Mouse (Mus musculus): ENCODE results near the gene Pigr. TPM values are rescaled to one million over a fixed set of nuclear protein-coding genes. Genes with fewer than 3 reads are reported as not detected.

Pigr gene
- polyA plus RNA-seq, 1 experiment from 2014 or later, result 0.15 TPM

GRCm38 (mm10) chr1:130802976-130803375 lies 23.5 kb upstream of the Pigr start:
- Histone ChIP-seq H3K27me3 (no peaks in the 10 kb centered on the region), H3K4me1 (no peaks in the 10 kb centered on the region), H3K27ac (no peak overlapping the region), H3K4me2 (no peak overlapping the region), H3K36me3 (no peaks in the 10 kb centered on the region), H3K9me3 (no peaks in the 10 kb centered on the region), H3K4me3 (no peak overlapping the region), H3K9ac (no peak overlapping the region)
- no peak for ATAC-seq (ENCODE audit: insufficient number of reproducible peaks, low FRiP score, low TSS enrichment, low read depth)
- WGBS, result 45% methylated on average over 6 of the region's 6 CpGs

GRCm38 (mm10) chr1:130804279-130804678 lies 22.2 kb upstream of the Pigr start:
- WGBS, result 65% methylated on average over 6 of the region's 6 CpGs
- H3K9ac ChIP-seq, result no peak overlapping the region
- no peak overlapping the region for H3K4me2 ChIP-seq
- no peak overlapping the region for H3K4me3 ChIP-seq
- H3K27me3 ChIP-seq, result no peaks in the 10 kb centered on the region
- no peak for ATAC-seq (ENCODE audit: insufficient number of reproducible peaks, low FRiP score, low TSS enrichment, low read depth)
- no peaks in the 10 kb centered on the region for H3K9me3 ChIP-seq
- H3K36me3 ChIP-seq, result no peaks in the 10 kb centered on the region
- H3K27ac ChIP-seq, result no peak overlapping the region
- no peaks in the 10 kb centered on the region for H3K4me1 ChIP-seq

- WGBS, result 82% methylated on average over 3 of the region's 3 CpGs
Measured at GRCm38 (mm10) chr1:130810906-130811305, 15.6 kb upstream of the Pigr start.

GRCm38 (mm10) chr1:130811316-130811715 lies 15.2 kb upstream of the Pigr start:
- H3K4me3 ChIP-seq, result no peak overlapping the region
- H3K36me3 ChIP-seq, result no peaks in the 10 kb centered on the region
- H3K4me2 ChIP-seq, result no peak overlapping the region
- H3K27me3 ChIP-seq, result no peaks in the 10 kb centered on the region
- H3K9me3 ChIP-seq, result no peaks in the 10 kb centered on the region
- H3K4me1 ChIP-seq, result no peaks in the 10 kb centered on the region
- H3K27ac ChIP-seq, result no peak overlapping the region
- 72% methylated on average over 17 of the region's 17 CpGs for WGBS
- H3K9ac ChIP-seq, result no peak overlapping the region
- ATAC-seq (ENCODE audit: insufficient number of reproducible peaks, low FRiP score, low TSS enrichment, low read depth), result no peak

More at GRCm38 (mm10) chr1:130810906-130811305, 15.6 kb upstream of the Pigr start:
- no peak for ATAC-seq (ENCODE audit: insufficient number of reproducible peaks, low FRiP score, low TSS enrichment, low read depth)
- no peaks in the 10 kb centered on the region for H3K9me3 ChIP-seq
- H3K9ac ChIP-seq, result no peak overlapping the region
- H3K4me3 ChIP-seq, result no peak overlapping the region
- H3K4me1 ChIP-seq, result no peaks in the 10 kb centered on the region
- H3K4me2 ChIP-seq, result no peak overlapping the region
- H3K36me3 ChIP-seq, result no peaks in the 10 kb centered on the region
- no peak overlapping the region for H3K27ac ChIP-seq
- no peaks in the 10 kb centered on the region for H3K27me3 ChIP-seq

GRCm38 (mm10) chr1:130819737-130820136 lies 6.7 kb upstream of the Pigr start:
- Histone ChIP-seq H3K36me3 (no peaks in the 10 kb centered on the region), H3K4me1 (no peaks in the 10 kb centered on the region), H3K4me2 (no peak overlapping the region), H3K9me3 (no peaks in the 10 kb centered on the region), H3K27me3 (no peaks in the 10 kb centered on the region), H3K9ac (no peak overlapping the region), H3K4me3 (no peak overlapping the region), H3K27ac (no peak overlapping the region)
- WGBS, result 62% methylated on average over 1 of the region's 1 CpGs
- no peak for ATAC-seq (ENCODE audit: insufficient number of reproducible peaks, low FRiP score, low TSS enrichment, low read depth)

GRCm38 (mm10) chr1:130820316-130821148 lies 6.0 kb upstream of the Pigr start:
- Histone ChIP-seq H3K9ac (no peak overlapping the region), H3K9me3 (no peaks in the 10 kb centered on the region), H3K36me3 (no peaks in the 10 kb centered on the region), H3K27me3 (no peaks in the 10 kb centered on the region), H3K4me3 (no peak overlapping the region), H3K27ac (no peak overlapping the region), H3K4me1 (no peaks in the 10 kb centered on the region), H3K4me2 (no peak overlapping the region)
- WGBS, result 69% methylated on average over 7 of the region's 7 CpGs
- ATAC-seq (ENCODE audit: insufficient number of reproducible peaks, low FRiP score, low TSS enrichment, low read depth), result no peak

- WGBS, result 82% methylated on average over 2 of the region's 2 CpGs
- Histone ChIP-seq H3K4me3 (no peak overlapping the region), H3K36me3 (no peaks in the 10 kb centered on the region), H3K9me3 (no peaks in the 10 kb centered on the region), H3K9ac (no peak overlapping the region), H3K4me2 (no peak overlapping the region), H3K27me3 (no peaks in the 10 kb centered on the region), H3K27ac (no peak overlapping the region), H3K4me1 (no peaks in the 10 kb centered on the region)
- no peak for ATAC-seq (ENCODE audit: insufficient number of reproducible peaks, low FRiP score, low TSS enrichment, low read depth)
Measured at GRCm38 (mm10) chr1:130821149-130821471, 5.4 kb upstream of the Pigr start.

- Histone ChIP-seq H3K36me3 (no peaks in the 10 kb centered on the region), H3K4me1 (no peaks in the 10 kb centered on the region), H3K9me3 (no peaks in the 10 kb centered on the region), H3K27me3 (no peaks in the 10 kb centered on the region), H3K4me2 (no peak overlapping the region), H3K4me3 (no peak overlapping the region), H3K27ac (no peak overlapping the region), H3K9ac (no peak overlapping the region)
- 69% methylated on average over 9 of the region's 9 CpGs for WGBS
- no peak for ATAC-seq (ENCODE audit: insufficient number of reproducible peaks, low FRiP score, low TSS enrichment, low read depth)
Measured at GRCm38 (mm10) chr1:130821911-130822625, 4.4 kb upstream of the Pigr start.

GRCm38 (mm10) chr1:130828656-130829055 lies 2.2 kb downstream of the Pigr start:
- ATAC-seq (ENCODE audit: insufficient number of reproducible peaks, low FRiP score, low TSS enrichment, low read depth), result no peak
- H3K27me3 ChIP-seq, result no peaks in the 10 kb centered on the region
- H3K4me2 ChIP-seq, result no peak overlapping the region
- H3K9ac ChIP-seq, result no peak overlapping the region
- no peak overlapping the region for H3K4me3 ChIP-seq
- H3K36me3 ChIP-seq, result no peaks in the 10 kb centered on the region
- no peaks in the 10 kb centered on the region for H3K4me1 ChIP-seq
- 76% methylated on average over 4 of the region's 4 CpGs for WGBS
- no peak overlapping the region for H3K27ac ChIP-seq
- no peaks in the 10 kb centered on the region for H3K9me3 ChIP-seq

- WGBS, result 76% methylated on average over 8 of the region's 8 CpGs
- H3K27me3 ChIP-seq, result no peaks in the 10 kb centered on the region
- H3K4me3 ChIP-seq, result no peak overlapping the region
- no peaks in the 10 kb centered on the region for H3K36me3 ChIP-seq
- no peak for ATAC-seq (ENCODE audit: insufficient number of reproducible peaks, low FRiP score, low TSS enrichment, low read depth)
- no peaks in the 10 kb centered on the region for H3K9me3 ChIP-seq
- H3K27ac ChIP-seq, result no peak overlapping the region
- no peaks in the 10 kb centered on the region for H3K4me1 ChIP-seq
- H3K4me2 ChIP-seq, result no peak overlapping the region
- no peak overlapping the region for H3K9ac ChIP-seq
Measured at GRCm38 (mm10) chr1:130829906-130830830, 3.7 kb downstream of the Pigr start.

GRCm38 (mm10) chr1:130832230-130833149 lies 6.0 kb downstream of the Pigr start:
- ATAC-seq (ENCODE audit: insufficient number of reproducible peaks, low FRiP score, low TSS enrichment, low read depth), result no peak
- H3K9ac ChIP-seq, result no peak overlapping the region
- no peak overlapping the region for H3K4me3 ChIP-seq
- no peak overlapping the region for H3K27ac ChIP-seq
- H3K36me3 ChIP-seq, result no peaks in the 10 kb centered on the region
- H3K4me1 ChIP-seq, result no peaks in the 10 kb centered on the region
- WGBS, result 73% methylated on average over 5 of the region's 5 CpGs
- H3K4me2 ChIP-seq, result no peak overlapping the region
- H3K9me3 ChIP-seq, result no peaks in the 10 kb centered on the region
- no peaks in the 10 kb centered on the region for H3K27me3 ChIP-seq
